Mouse (Mus musculus) liver, adult 2 months (tissue): ENCODE measurements around the gene Cdc25b. TPM values are rescaled to one million over a fixed set of nuclear protein-coding genes. Genes with fewer than 3 reads are reported as not detected.

Source experiments
- DNase-seq: peaks from one replicate; pipeline ENCODE4 v3.0.0-alpha.2; 2011; ENCODE audit warnings: low read depth, low spot score; ENCODE audit errors: extremely low read depth
- H3K27ac ChIP-seq: fragments of 200-500 bp; replicated peaks from 2 replicates; pipeline ENCODE4 v1.5.1; 2012; ENCODE audit warnings: low read depth, mild to moderate bottlenecking, control low read depth, inconsistent platforms, low read length; ENCODE audit not compliant: insufficient read depth
- H3K27me3 ChIP-seq: fragments of 200-500 bp; 2 replicates; pipeline ENCODE4 v1.6.1; 2012; ENCODE audit warnings: mild to moderate bottlenecking, moderate library complexity, low read length, inconsistent platforms; ENCODE audit not compliant: control insufficient read depth, insufficient read depth
- H3K36me3 ChIP-seq: fragments of 200-500 bp; 2 replicates; pipeline ENCODE4 v1.6.1; 2012; ENCODE audit warnings: low read length, inconsistent platforms; ENCODE audit not compliant: control insufficient read depth, insufficient read depth
- H3K4me1 ChIP-seq: fragments of 200-500 bp; 2 replicates; pipeline ENCODE4 v1.6.1; 2011; ENCODE audit warnings: low read length; ENCODE audit not compliant: control insufficient read depth, insufficient read depth
- H3K4me3 ChIP-seq: fragments of 200-500 bp; 2 replicates; pipeline ENCODE4 v1.5.1; 2011; ENCODE audit warnings: low read depth, mild to moderate bottlenecking, control low read depth, low read length, moderate library complexity; ENCODE audit not compliant: insufficient read depth
- H3K79me2 ChIP-seq: fragments of 200-500 bp; 2 replicates; pipeline ENCODE4 v1.6.1; 2012; ENCODE audit warnings: inconsistent platforms, mild to moderate bottlenecking, low read length, moderate library complexity; ENCODE audit not compliant: control insufficient read depth, insufficient read depth
- H3K9ac ChIP-seq: fragments of 200-500 bp; 2 replicates; pipeline ENCODE4 v1.6.1; 2012; ENCODE audit warnings: low read depth, mild to moderate bottlenecking, control low read depth, inconsistent platforms, low read length
- CTCF ChIP-seq: fragments of 200-500 bp; IDR thresholded peaks from 2 replicates; pipeline ENCODE4 v1.5.1; 2011; ENCODE audit warnings: low read depth, low read length, control low read depth
- POLR2A ChIP-seq: fragments of 200-500 bp; IDR thresholded peaks from 2 replicates; pipeline ENCODE4 v1.6.1; 2011; ENCODE audit warnings: low read length, control low read depth; ENCODE audit not compliant: insufficient read depth; ENCODE audit errors: extremely low read depth
- WGBS: fragments of 180-500 bp; shearing (Covaris S2); methylation state at CpG from one replicate; pipeline ENCODE4 v1.1.7; 2018; 5-methylcytosine and 5-hydroxymethylcytosine counted together
- polyA plus RNA-seq: library from polyadenylated mRNA; depleted of rRNA; stranded (reverse); fragments of >200 nt; gene quantifications from 2 replicates; pipeline ENCODE4 v1.2.3, GENCODE M21; 2012; rRNA removed
- total RNA-seq: library from RNA; depleted of rRNA; stranded (reverse); fragments of >200 nt; gene quantifications from 2 replicates; pipeline ENCODE4 v1.2.3, GENCODE M21; 2014; rRNA removed

Gene Cdc25b
- total and polyA plus RNA-seq, 2 experiments = 1.0 to 1.5 TPM

- DNase-seq = peak; percentile 85
- H3K4me1 ChIP-seq = peaks cover 14% of the 10 kb centered on the region
Measured at GRCm38 (mm10) chr2:131234970-131235635, 48.4 kb downstream of the Cdc25b start.

DNA sequence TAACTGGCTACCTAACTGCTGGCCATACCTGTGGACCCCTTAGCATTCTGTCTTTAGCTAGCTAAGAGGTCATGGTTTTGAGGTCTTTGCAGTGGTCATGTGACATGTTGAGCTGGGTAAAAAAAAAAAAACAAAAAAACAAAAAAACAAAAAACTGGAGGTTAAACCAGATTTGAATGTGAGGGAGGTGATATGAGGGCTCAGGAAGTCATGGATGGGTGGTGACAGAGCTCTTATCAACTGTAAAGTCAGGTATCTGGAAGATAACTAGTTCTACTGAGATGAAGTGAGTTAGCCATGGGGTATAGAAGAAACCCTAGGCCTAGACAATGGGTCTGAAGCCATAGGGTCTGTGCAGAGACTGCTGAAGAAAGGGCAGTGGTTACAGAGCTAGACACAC is 55.4 kb downstream of the Cdc25b start:
- Histone ChIP-seq H3K36me3 (peaks cover 83% of the 10 kb centered on the region), H3K27me3 (no peaks in the 10 kb centered on the region), H3K4me1 (peaks cover 4% of the 10 kb centered on the region), H3K4me3 (no peak overlapping the region), H3K9ac (no peak overlapping the region), H3K79me2 (0 out of 2 replicates have a peak, but pooled peaks cover 3% of the 10 kb centered on the region), H3K27ac (no peak overlapping the region)
- DNase-seq = no peak
- no peak for TF ChIP-seq POLR2A

More at GRCm38 (mm10) chr2:131234970-131235635, 48.4 kb downstream of the Cdc25b start:
- peak overlapping the region; percentile 86 for H3K4me3 ChIP-seq
- H3K27me3 ChIP-seq = no peaks in the 10 kb centered on the region
- H3K27ac ChIP-seq = peak overlapping the region; percentile 96
- peaks cover 20% of the 10 kb centered on the region for H3K79me2 ChIP-seq
- TF ChIP-seq CTCF = no peak
- H3K9ac ChIP-seq = peak overlapping the region; percentile 92
- H3K36me3 ChIP-seq = peaks cover 25% of the 10 kb centered on the region
- WGBS = 17% methylated on average over 7 of the region's 7 CpGs

- no peaks in the 10 kb centered on the region for H3K27me3 ChIP-seq
- H3K4me3 ChIP-seq = no peak overlapping the region
- no peak for TF ChIP-seq CTCF
- TF ChIP-seq POLR2A = no peak
- 0 out of 2 replicates have a peak, but pooled peaks cover 3% of the 10 kb centered on the region for H3K79me2 ChIP-seq
- no peak for DNase-seq
- no peak overlapping the region for H3K27ac ChIP-seq
- 80% methylated on average over 7 of the region's 7 CpGs for WGBS
- peaks cover 4% of the 10 kb centered on the region for H3K4me1 ChIP-seq
- peaks cover 87% of the 10 kb centered on the region for H3K36me3 ChIP-seq
- H3K9ac ChIP-seq = no peak overlapping the region
Measured at GRCm38 (mm10) chr2:131242929-131243328, 56.2 kb downstream of the Cdc25b start.

Other genes starting within 250 kb of the Cdc25b start
- not detected in 2 replicates for gene Gfra4, start 143.9 kb upstream of the Cdc25b start, total RNA-seq
- gene Gfra4, start 143.9 kb upstream of the Cdc25b start, polyA plus RNA-seq = 0.07 and 0.17 TPM in 2 replicates
- 0.28 and 0.67 TPM in 2 replicates for gene Adam33, start 123.1 kb upstream of the Cdc25b start, total RNA-seq
- 1.1 and 1.7 TPM in 2 replicates for gene Adam33, start 123.1 kb upstream of the Cdc25b start, polyA plus RNA-seq
- 4.5 and 5.6 TPM in 2 replicates for gene Siglec1, start 100.2 kb upstream of the Cdc25b start, total RNA-seq
- 3.2 and 9.9 TPM in 2 replicates for gene Siglec1, start 100.2 kb upstream of the Cdc25b start, polyA plus RNA-seq
- 0.87 and 1.0 TPM in 2 replicates for gene Hspa12b, start 59.7 kb upstream of the Cdc25b start, total RNA-seq
- gene Hspa12b, start 59.7 kb upstream of the Cdc25b start, polyA plus RNA-seq = 0.67 and 1.1 TPM in 2 replicates
- gene Gm11037, start 53.5 kb upstream of the Cdc25b start, total RNA-seq = not detected in 2 replicates
- not detected in 2 replicates for gene Gm11037, start 53.5 kb upstream of the Cdc25b start, polyA plus RNA-seq
- 3.4 and 3.6 TPM in 2 replicates for gene 1700037H04Rik, start 26.9 kb upstream of the Cdc25b start, total RNA-seq
- gene 1700037H04Rik, start 26.9 kb upstream of the Cdc25b start, polyA plus RNA-seq = 16.6 and 20.3 TPM in 2 replicates
- 27.3 and 27.5 TPM in 2 replicates for gene Cenpb, start 6.9 kb upstream of the Cdc25b start, total RNA-seq
- 35.2 and 40.5 TPM in 2 replicates for gene Cenpb, start 6.9 kb upstream of the Cdc25b start, polyA plus RNA-seq
- 0.37 and 0.81 TPM in 2 replicates for gene Spef1, start 333 bp downstream of the Cdc25b start, total RNA-seq
- gene Spef1, start 333 bp downstream of the Cdc25b start, polyA plus RNA-seq = 0.76 and 0.96 TPM in 2 replicates
- 12.4 and 15.4 TPM in 2 replicates for gene Ap5s1, start 20.1 kb downstream of the Cdc25b start, total RNA-seq
- 49.1 and 53.8 TPM in 2 replicates for gene Ap5s1, start 20.1 kb downstream of the Cdc25b start, polyA plus RNA-seq
- 25.0 and 40.6 TPM in 2 replicates for gene Mavs, start 47.1 kb downstream of the Cdc25b start, total RNA-seq
- gene Mavs, start 47.1 kb downstream of the Cdc25b start, polyA plus RNA-seq = 134 and 135 TPM in 2 replicates
- 16.0 and 16.2 TPM in 2 replicates for gene Pank2, start 75.5 kb downstream of the Cdc25b start, total RNA-seq
- gene Pank2, start 75.5 kb downstream of the Cdc25b start, polyA plus RNA-seq = 6.1 and 6.6 TPM in 2 replicates
- gene Rnf24, start 165.9 kb downstream of the Cdc25b start, total RNA-seq = 2.1 and 2.9 TPM in 2 replicates
- 1.5 and 2.3 TPM in 2 replicates for gene Rnf24, start 165.9 kb downstream of the Cdc25b start, polyA plus RNA-seq